Mouse (Mus musculus): ENCODE data around the gene Nup210l. TPM values are rescaled to one million over a fixed set of nuclear protein-coding genes. Genes with fewer than 3 reads are reported as not detected.
A peak's percentile ranks its signal among the peaks of the same experiment; 100 is the strongest.

Nup210l gene
- polyA plus RNA-seq, 1 experiment, result 0.35 TPM

- Histone ChIP-seq H3K4me2 (ENCODE audit: low read depth) (no peak overlapping the region), H3K79me2 (ENCODE audit: control insufficient read depth, insufficient read depth) (no peaks in the 10 kb centered on the region), H3K36me3 (ENCODE audit: control insufficient read depth, insufficient read depth) (no peaks in the 10 kb centered on the region), H3K4me3 (no peak overlapping the region), H3K27me3 (ENCODE audit: control insufficient read depth, insufficient read depth, insufficient read length) (no peaks in the 10 kb centered on the region), H3ac (ENCODE audit: control insufficient read depth, insufficient read length) (no peak overlapping the region)
- TF ChIP-seq MYOG (IDR thresholded peaks at IDR 0.05; ENCODE audit: control insufficient read depth in 1 of 3, insufficient read depth in 1 of 3, insufficient read length in 2 of 3, low read depth in 2 of 3) (peak in 1 of 3 experiments; percentile 32), MAX (IDR thresholded peaks at IDR 0.05; ENCODE audit: low read depth) (no peak), TCF3 (IDR thresholded peaks at IDR 0.05; ENCODE audit: insufficient read length, low read depth) (no peak), MYOD1 (IDR thresholded peaks at IDR 0.05; ENCODE audit: control insufficient read depth in 1 of 3, insufficient read length in 2 of 3, low read depth in 2 of 3) (peak in 1 of 3 experiments; percentile 2), POLR2AphosphoS2 (IDR thresholded peaks at IDR 0.05; ENCODE audit: insufficient read length, low read depth) (no peak)
These were observed 28.8 kb downstream of the Nup210l start for GRCm38 (mm10) chr3:90132745-90133144.

GRCm38 (mm10) chr3:90133331-90133730, 29.4 kb downstream of the Nup210l start:
- TF ChIP-seq TCF3 (IDR thresholded peaks at IDR 0.05; ENCODE audit: insufficient read length, low read depth) (no peak), MYOG (IDR thresholded peaks at IDR 0.05; ENCODE audit: control insufficient read depth in 1 of 3, insufficient read depth in 1 of 3, insufficient read length in 2 of 3, low read depth in 2 of 3) (no peak), TCF12 (IDR thresholded peaks at IDR 0.05; ENCODE audit: insufficient read depth, poor library complexity, severe bottlenecking) (no peak), SRF (IDR thresholded peaks at IDR 0.05; ENCODE audit: control insufficient read depth, insufficient read length, low read depth) (no peak), POLR2AphosphoS2 (IDR thresholded peaks at IDR 0.05; ENCODE audit: insufficient read length, low read depth) (no peak), MAX (IDR thresholded peaks at IDR 0.05; ENCODE audit: low read depth) (no peak), USF1 (IDR thresholded peaks at IDR 0.05; ENCODE audit: low read depth) (no peak), MYOD1 (IDR thresholded peaks at IDR 0.05; ENCODE audit: control insufficient read depth in 1 of 3, insufficient read length in 2 of 3, low read depth in 2 of 3) (no peak), CEBPB (IDR thresholded peaks at IDR 0.05; ENCODE audit: insufficient read depth, poor library complexity, severe bottlenecking) (no peak), REST (IDR thresholded peaks at IDR 0.05; ENCODE audit: insufficient read depth, insufficient read length) (no peak), E2F4 (IDR thresholded peaks at IDR 0.05; ENCODE audit: insufficient read depth) (no peak)
- Histone ChIP-seq H3K4me3 (no peak overlapping the region), H3K27me3 (ENCODE audit: control insufficient read depth, insufficient read depth, insufficient read length) (no peaks in the 10 kb centered on the region), H3ac (ENCODE audit: control insufficient read depth, insufficient read length) (no peak overlapping the region), H3K36me3 (ENCODE audit: control insufficient read depth, insufficient read depth) (no peaks in the 10 kb centered on the region), H3K4me2 (ENCODE audit: low read depth) (no peak overlapping the region), H3K79me2 (ENCODE audit: control insufficient read depth, insufficient read depth) (no peaks in the 10 kb centered on the region)

- no peaks in the 10 kb centered on the region for H3K36me3 ChIP-seq (ENCODE audit: control insufficient read depth, insufficient read depth)
- no peak for TF ChIP-seq REST (IDR thresholded peaks at IDR 0.05; ENCODE audit: insufficient read depth, insufficient read length)
- no peak for TF ChIP-seq POLR2A (IDR thresholded peaks at IDR 0.05; ENCODE audit: insufficient read length, low read depth)
- TF ChIP-seq E2F4 (IDR thresholded peaks at IDR 0.05; ENCODE audit: insufficient read depth), result no peak
- no peak for TF ChIP-seq MYOG (IDR thresholded peaks at IDR 0.05; ENCODE audit: control insufficient read depth in 1 of 3, insufficient read depth in 1 of 3, insufficient read length in 2 of 3, low read depth in 2 of 3)
- no peak for TF ChIP-seq CEBPB (IDR thresholded peaks at IDR 0.05; ENCODE audit: insufficient read depth, poor library complexity, severe bottlenecking)
- no peak for TF ChIP-seq POLR2AphosphoS2 (IDR thresholded peaks at IDR 0.05; ENCODE audit: insufficient read length, low read depth)
- TF ChIP-seq USF1 (IDR thresholded peaks at IDR 0.05; ENCODE audit: low read depth), result no peak
- no peak for TF ChIP-seq TCF3 (IDR thresholded peaks at IDR 0.05; ENCODE audit: insufficient read length, low read depth)
- TF ChIP-seq SRF (IDR thresholded peaks at IDR 0.05; ENCODE audit: control insufficient read depth, insufficient read length, low read depth), result no peak
- no peak for TF ChIP-seq TCF12 (IDR thresholded peaks at IDR 0.05; ENCODE audit: insufficient read depth, poor library complexity, severe bottlenecking)
- no peak for TF ChIP-seq MYOD1 (IDR thresholded peaks at IDR 0.05; ENCODE audit: control insufficient read depth in 1 of 3, insufficient read length in 2 of 3, low read depth in 2 of 3)
- TF ChIP-seq MAX (IDR thresholded peaks at IDR 0.05; ENCODE audit: low read depth), result no peak
- H3ac ChIP-seq (ENCODE audit: control insufficient read depth, insufficient read length), result no peak overlapping the region
- no peaks in the 10 kb centered on the region for H3K79me2 ChIP-seq (ENCODE audit: control insufficient read depth, insufficient read depth)
- H3K27me3 ChIP-seq (ENCODE audit: control insufficient read depth, insufficient read depth, insufficient read length), result no peaks in the 10 kb centered on the region
- no peak overlapping the region for H3K4me3 ChIP-seq
- no peak overlapping the region for H3K4me2 ChIP-seq (ENCODE audit: low read depth)
These were observed 30.6 kb downstream of the Nup210l start for GRCm38 (mm10) chr3:90134483-90134882.

- Histone ChIP-seq H3K4me3 (no peak overlapping the region), H3ac (ENCODE audit: control insufficient read depth, insufficient read length) (no peak overlapping the region), H3K4me2 (ENCODE audit: low read depth) (no peak overlapping the region), H3K79me2 (ENCODE audit: control insufficient read depth, insufficient read depth) (no peaks in the 10 kb centered on the region), H3K36me3 (ENCODE audit: control insufficient read depth, insufficient read depth) (no peaks in the 10 kb centered on the region), H3K27me3 (ENCODE audit: control insufficient read depth, insufficient read depth, insufficient read length) (no peaks in the 10 kb centered on the region)
- TF ChIP-seq USF1 (IDR thresholded peaks at IDR 0.05; ENCODE audit: low read depth) (no peak), REST (IDR thresholded peaks at IDR 0.05; ENCODE audit: insufficient read depth, insufficient read length) (no peak), MYOG (IDR thresholded peaks at IDR 0.05; ENCODE audit: control insufficient read depth in 1 of 3, insufficient read depth in 1 of 3, insufficient read length in 2 of 3, low read depth in 2 of 3) (no peak), TCF3 (IDR thresholded peaks at IDR 0.05; ENCODE audit: insufficient read length, low read depth) (no peak), POLR2A (IDR thresholded peaks at IDR 0.05; ENCODE audit: insufficient read length, low read depth) (no peak), MYOD1 (IDR thresholded peaks at IDR 0.05; ENCODE audit: control insufficient read depth in 1 of 3, insufficient read length in 2 of 3, low read depth in 2 of 3) (no peak), CEBPB (IDR thresholded peaks at IDR 0.05; ENCODE audit: insufficient read depth, poor library complexity, severe bottlenecking) (no peak), POLR2AphosphoS2 (IDR thresholded peaks at IDR 0.05; ENCODE audit: insufficient read length, low read depth) (no peak), MAX (IDR thresholded peaks at IDR 0.05; ENCODE audit: low read depth) (no peak), SRF (IDR thresholded peaks at IDR 0.05; ENCODE audit: control insufficient read depth, insufficient read length, low read depth) (no peak), E2F4 (IDR thresholded peaks at IDR 0.05; ENCODE audit: insufficient read depth) (no peak), TCF12 (IDR thresholded peaks at IDR 0.05; ENCODE audit: insufficient read depth, poor library complexity, severe bottlenecking) (no peak)
These were observed 31.1 kb downstream of the Nup210l start for GRCm38 (mm10) chr3:90134993-90135392.

- no peak overlapping the region for H3K4me3 ChIP-seq
These were observed 32.7 kb downstream of the Nup210l start for GRCm38 (mm10) chr3:90136660-90137059.

More at GRCm38 (mm10) chr3:90136660-90137059, 32.7 kb downstream of the Nup210l start:
- TF ChIP-seq POLR2A (IDR thresholded peaks at IDR 0.05; ENCODE audit: insufficient read length, low read depth) (no peak), MAX (IDR thresholded peaks at IDR 0.05; ENCODE audit: low read depth) (no peak), POLR2AphosphoS2 (IDR thresholded peaks at IDR 0.05; ENCODE audit: insufficient read length, low read depth) (no peak)
- Histone ChIP-seq H3K4me2 (ENCODE audit: low read depth) (no peak overlapping the region), H3K79me2 (ENCODE audit: control insufficient read depth, insufficient read depth) (no peaks in the 10 kb centered on the region), H3K27me3 (ENCODE audit: control insufficient read depth, insufficient read depth, insufficient read length) (no peaks in the 10 kb centered on the region), H3ac (ENCODE audit: control insufficient read depth, insufficient read length) (no peak overlapping the region), H3K36me3 (ENCODE audit: control insufficient read depth, insufficient read depth) (no peaks in the 10 kb centered on the region)

Data from myocyte (in vitro differentiated cells).